Mouse (Mus musculus): ENCODE data around the gene Clip4. TPM values are rescaled to one million over a fixed set of nuclear protein-coding genes. Genes with fewer than 3 reads are reported as not detected.

The Clip4 gene
- polyA plus RNA-seq, 1 experiment from 2014 or later, result 3.3 TPM

DNA sequence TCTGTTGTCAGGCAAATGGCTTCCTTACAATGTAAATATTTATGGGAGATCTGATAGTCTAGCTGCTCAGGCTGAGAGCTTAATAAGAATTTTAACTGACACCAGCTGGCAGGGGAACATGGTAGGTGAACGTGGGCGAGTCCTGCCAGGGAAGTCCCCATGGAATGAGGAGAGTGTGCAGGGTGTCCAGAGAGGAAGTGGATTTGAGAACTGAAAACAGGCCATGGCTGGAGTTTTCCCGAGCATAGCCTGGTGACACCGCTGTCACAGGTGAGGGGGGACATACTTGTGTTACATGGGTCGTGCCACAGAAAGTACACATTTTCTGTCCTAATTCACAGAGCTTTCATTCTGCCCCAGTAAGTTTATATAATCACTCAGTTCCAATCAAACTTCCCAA lies 97.2 kb downstream of the Clip4 start:
- TF ChIP-seq CTCF (IDR thresholded peaks at IDR 0.05; ENCODE audit: low read depth), result no peak
- no peak overlapping the region for H3K4me2 ChIP-seq (replicated peaks; ENCODE audit: low read depth)

DNA sequence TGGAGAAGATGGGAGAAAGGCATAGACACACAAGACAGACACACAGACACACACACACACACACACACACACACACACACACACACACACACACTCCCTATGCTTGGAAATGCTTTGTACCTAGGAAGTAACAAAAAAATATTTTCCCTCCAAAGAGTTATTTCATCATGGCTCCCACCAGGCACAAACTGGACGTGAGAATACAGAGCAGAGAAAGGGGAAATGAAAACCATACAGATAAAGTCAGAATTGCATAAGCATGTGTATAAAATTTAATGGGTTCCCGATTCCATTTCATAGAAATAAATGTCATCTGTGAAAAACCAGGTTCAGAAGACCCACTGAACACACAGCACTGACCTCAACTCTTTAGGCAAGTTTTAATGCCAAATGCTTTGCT lies 99.6 kb downstream of the Clip4 start:
- Histone ChIP-seq H3K27ac (ENCODE audit: low read depth, low read length) (no peak overlapping the region), H3K9me3 (ENCODE audit: control insufficient read depth) (no peaks in the 10 kb centered on the region), H3K4me3 (ENCODE audit: low read depth, low read length) (no peak overlapping the region), H3K9ac (ENCODE audit: low read depth, low read length) (no peak overlapping the region), H3K36me3 (ENCODE audit: control insufficient read depth, insufficient read depth) (no peaks in the 10 kb centered on the region), H3K27me3 (replicated peaks; ENCODE audit: control insufficient read depth, insufficient read depth, low read length) (peaks cover 13% of the 10 kb centered on the region), H3K4me1 (replicated peaks; ENCODE audit: control insufficient read depth, insufficient read depth, low read length) (0 out of 2 replicates have a peak, but pooled peaks cover 3% of the 10 kb centered on the region), H3K4me2 (replicated peaks; ENCODE audit: low read depth) (no peak overlapping the region)
- TF ChIP-seq CTCF (IDR thresholded peaks at IDR 0.05; ENCODE audit: low read depth), result no peak
- 82% methylated on average over 2 of the region's 2 CpGs for WGBS
- no peak for ATAC-seq

More for the DNA sequence above, 97.2 kb downstream of the Clip4 start:
- no peaks in the 10 kb centered on the region for H3K36me3 ChIP-seq (ENCODE audit: control insufficient read depth, insufficient read depth)
- H3K9ac ChIP-seq (ENCODE audit: low read depth, low read length), result no peak overlapping the region
- 0 out of 2 replicates have a peak, but pooled peaks cover 3% of the 10 kb centered on the region for H3K4me1 ChIP-seq (replicated peaks; ENCODE audit: control insufficient read depth, insufficient read depth, low read length)
- H3K4me3 ChIP-seq (ENCODE audit: low read depth, low read length), result no peak overlapping the region
- H3K27me3 ChIP-seq (replicated peaks; ENCODE audit: control insufficient read depth, insufficient read depth, low read length), result peaks cover 13% of the 10 kb centered on the region
- no peaks in the 10 kb centered on the region for H3K9me3 ChIP-seq (ENCODE audit: control insufficient read depth)
- no peak for ATAC-seq
- WGBS, result 70% methylated on average over 5 of the region's 5 CpGs
- H3K27ac ChIP-seq (ENCODE audit: low read depth, low read length), result no peak overlapping the region

DNA sequence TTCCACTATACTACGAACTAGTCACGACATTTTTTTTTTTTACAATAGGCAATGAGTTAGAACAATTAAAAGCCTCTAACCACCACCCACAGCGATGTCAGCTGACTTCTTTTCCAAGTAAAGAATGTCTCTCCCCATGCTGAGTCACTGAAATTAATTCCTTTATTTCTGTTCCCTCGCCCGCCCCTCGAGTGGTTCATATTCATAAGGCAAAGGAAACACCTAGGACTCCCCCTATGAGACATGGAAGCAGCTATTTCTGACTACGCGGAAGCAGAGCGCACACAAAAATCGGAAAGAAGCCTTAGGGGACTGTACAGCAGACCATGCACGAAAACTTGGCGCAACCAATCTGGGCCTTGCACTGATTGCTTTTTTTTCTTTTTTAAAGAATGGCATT lies 100.6 kb downstream of the Clip4 start:
- Histone ChIP-seq H3K4me3 (ENCODE audit: low read depth, low read length) (no peak overlapping the region), H3K27me3 (replicated peaks; ENCODE audit: control insufficient read depth, insufficient read depth, low read length) (peaks cover 13% of the 10 kb centered on the region), H3K4me2 (replicated peaks; ENCODE audit: low read depth) (no peak overlapping the region), H3K9me3 (ENCODE audit: control insufficient read depth) (no peaks in the 10 kb centered on the region), H3K27ac (ENCODE audit: low read depth, low read length) (no peak overlapping the region), H3K4me1 (replicated peaks; ENCODE audit: control insufficient read depth, insufficient read depth, low read length) (0 out of 2 replicates have a peak, but pooled peaks cover 3% of the 10 kb centered on the region), H3K9ac (ENCODE audit: low read depth, low read length) (no peak overlapping the region), H3K36me3 (ENCODE audit: control insufficient read depth, insufficient read depth) (no peaks in the 10 kb centered on the region)
- ATAC-seq, result no peak
- WGBS, result 92% methylated on average over 12 of the region's 12 CpGs
- no peak for TF ChIP-seq CTCF (IDR thresholded peaks at IDR 0.05; ENCODE audit: low read depth)

DNA sequence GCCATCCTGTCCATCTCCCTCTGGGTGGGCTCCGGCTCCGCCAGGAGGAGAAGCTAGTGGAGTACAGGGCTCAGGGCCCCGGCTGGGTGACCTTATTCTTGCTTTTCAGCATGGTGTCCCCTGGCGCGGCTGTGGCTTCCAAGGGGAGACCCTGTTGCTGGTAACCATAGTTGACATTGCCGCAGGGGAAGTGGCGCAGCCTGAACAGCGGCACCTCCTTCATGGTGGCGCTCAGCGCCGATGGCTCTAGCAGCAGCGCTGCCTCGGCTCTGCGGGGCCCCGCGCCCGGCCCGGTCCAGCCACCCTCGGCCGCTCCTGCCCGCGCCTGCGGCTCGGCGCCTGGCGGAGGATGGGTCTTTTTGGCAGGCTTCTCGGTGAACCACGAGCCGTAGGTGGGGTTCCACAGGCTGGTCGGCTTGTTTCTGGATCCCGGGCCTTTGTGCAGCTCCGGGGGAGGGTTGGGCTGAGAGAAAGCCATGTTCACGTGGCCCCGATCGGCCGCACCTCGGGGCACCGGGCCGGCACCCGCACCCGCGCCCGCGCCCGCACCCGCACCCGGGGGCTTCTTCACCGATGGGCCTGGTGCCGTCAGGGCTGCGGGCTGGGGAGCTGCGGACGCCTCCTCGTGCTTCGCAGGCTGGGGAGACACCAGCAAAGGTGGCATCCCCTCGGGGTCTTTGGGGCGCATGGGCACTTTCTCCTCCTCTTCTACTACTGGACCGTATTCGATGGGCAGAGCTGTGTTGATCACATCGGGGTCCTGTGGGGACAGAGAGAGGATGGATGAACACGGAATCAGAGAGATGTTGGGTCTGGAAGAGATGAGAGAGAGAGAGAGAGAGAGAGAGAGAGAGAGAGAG lies 101.3 kb downstream of the Clip4 start:
- Histone ChIP-seq H3K4me3 (ENCODE audit: low read depth, low read length) (peak overlapping the region; percentile 44), H3K4me1 (replicated peaks; ENCODE audit: control insufficient read depth, insufficient read depth, low read length) (0 out of 2 replicates have a peak, but pooled peaks cover 3% of the 10 kb centered on the region), H3K27ac (ENCODE audit: low read depth, low read length) (no peak overlapping the region), H3K9me3 (ENCODE audit: control insufficient read depth) (no peaks in the 10 kb centered on the region), H3K27me3 (replicated peaks; ENCODE audit: control insufficient read depth, insufficient read depth, low read length) (peaks cover 13% of the 10 kb centered on the region), H3K9ac (ENCODE audit: low read depth, low read length) (peak overlapping the region; percentile 40), H3K36me3 (ENCODE audit: control insufficient read depth, insufficient read depth) (no peaks in the 10 kb centered on the region), H3K4me2 (replicated peaks; ENCODE audit: low read depth) (peak overlapping the region; percentile 77)
- ATAC-seq, result no peak; the same call in 1 of the 2 replicates
- 7% methylated on average over 55 of the region's 60 CpGs for WGBS
- no peak for TF ChIP-seq CTCF (IDR thresholded peaks at IDR 0.05; ENCODE audit: low read depth)

DNA sequence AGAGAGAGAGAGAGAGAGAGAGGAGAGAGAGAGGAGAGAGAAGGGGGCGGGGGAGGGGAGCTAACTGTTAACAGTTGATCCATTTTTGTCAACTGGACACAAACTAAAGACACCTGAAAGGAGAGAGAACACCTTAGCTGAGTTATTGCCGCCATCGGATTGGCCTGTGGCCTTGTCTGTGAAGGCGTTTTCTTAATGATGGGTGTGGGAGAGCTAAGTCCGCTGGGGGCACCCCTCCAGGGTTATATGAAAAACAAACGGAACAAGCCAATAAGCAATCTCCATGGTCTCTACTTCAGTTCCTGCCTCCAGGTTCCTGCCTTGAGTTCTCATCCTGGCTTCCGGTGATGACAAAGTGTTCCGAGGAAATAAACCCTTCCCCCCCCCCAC lies 102.0 kb downstream of the Clip4 start:
- 0 out of 2 replicates have a peak, but pooled peaks cover 3% of the 10 kb centered on the region for H3K4me1 ChIP-seq (replicated peaks; ENCODE audit: control insufficient read depth, insufficient read depth, low read length)
- no peaks in the 10 kb centered on the region for H3K36me3 ChIP-seq (ENCODE audit: control insufficient read depth, insufficient read depth)
- ATAC-seq, result no peak
- H3K27me3 ChIP-seq (replicated peaks; ENCODE audit: control insufficient read depth, insufficient read depth, low read length), result peaks cover 13% of the 10 kb centered on the region
- H3K9ac ChIP-seq (ENCODE audit: low read depth, low read length), result no peak overlapping the region
- WGBS, result 66% methylated on average over 8 of the region's 8 CpGs
- no peak overlapping the region for H3K27ac ChIP-seq (ENCODE audit: low read depth, low read length)
- TF ChIP-seq CTCF (IDR thresholded peaks at IDR 0.05; ENCODE audit: low read depth), result no peak
- no peak overlapping the region for H3K4me2 ChIP-seq (replicated peaks; ENCODE audit: low read depth)
- H3K9me3 ChIP-seq (ENCODE audit: control insufficient read depth), result no peaks in the 10 kb centered on the region
- no peak overlapping the region for H3K4me3 ChIP-seq (ENCODE audit: low read depth, low read length)

DNA sequence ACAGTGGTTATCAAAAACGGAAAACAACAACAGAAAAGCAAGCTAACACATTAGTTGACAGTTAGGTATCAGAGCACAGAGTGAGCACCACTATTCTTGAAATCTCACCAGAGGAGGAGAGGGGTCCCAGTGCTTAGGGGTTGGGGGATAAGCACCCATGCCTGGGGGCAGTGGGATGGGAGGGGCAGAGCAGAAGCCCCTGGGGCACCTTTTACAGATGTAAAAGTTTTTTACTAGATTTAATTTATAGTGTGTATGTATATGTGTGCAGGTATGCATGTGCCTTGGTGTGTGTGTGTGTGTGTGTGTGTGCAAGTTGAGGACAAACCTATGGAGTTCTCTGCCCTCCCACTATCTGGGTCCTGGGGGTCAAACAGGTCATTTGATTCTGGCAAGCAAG lies 102.4 kb downstream of the Clip4 start:
- no peak for ATAC-seq
- no peak overlapping the region for H3K4me2 ChIP-seq (replicated peaks; ENCODE audit: low read depth)
- no peak overlapping the region for H3K4me3 ChIP-seq (ENCODE audit: low read depth, low read length)
- TF ChIP-seq CTCF (IDR thresholded peaks at IDR 0.05; ENCODE audit: low read depth), result no peak
- H3K9ac ChIP-seq (ENCODE audit: low read depth, low read length), result no peak overlapping the region
- H3K4me1 ChIP-seq (replicated peaks; ENCODE audit: control insufficient read depth, insufficient read depth, low read length), result 0 out of 2 replicates have a peak, but pooled peaks cover 3% of the 10 kb centered on the region
- H3K9me3 ChIP-seq (ENCODE audit: control insufficient read depth), result no peaks in the 10 kb centered on the region
- no peak overlapping the region for H3K27ac ChIP-seq (ENCODE audit: low read depth, low read length)
- peaks cover 13% of the 10 kb centered on the region for H3K27me3 ChIP-seq (replicated peaks; ENCODE audit: control insufficient read depth, insufficient read depth, low read length)
- 78% methylated on average over 1 of the region's 1 CpGs for WGBS
- H3K36me3 ChIP-seq (ENCODE audit: control insufficient read depth, insufficient read depth), result no peaks in the 10 kb centered on the region
